Mouse (Mus musculus) C3H10T1/2 (cell line): ENCODE data around the gene Slc7a8. TPM values are rescaled to one million over a fixed set of nuclear protein-coding genes. Genes with fewer than 3 reads are reported as not detected.

Source experiments
- polyA plus RNA-seq, 2 experiments: library from polyadenylated mRNA; unstranded; fragments of >200 nt; fragmentation: generic; extraction: Trizol; gene quantifications; one replicate each; pipeline ENCODE4 v1.2.1; 2012; ENCODE audit warnings: missing spikeins in 2 of 2

Gene Slc7a8
- under 1 TPM in 1 of 2 experiments, not detected in 1; 0.01 TPM for polyA plus RNA-seq

GRCm38 (mm10) chr14:54781610-54782365, at the start of gene Slc7a8:
TSS of gene Slc7a8 (minus strand) at chr14:54781946.

GRCm38 (mm10) chr14:54813991-54814390, 32.2 kb upstream of the Slc7a8 start, which contains the start of gene Rnf212b:
TSS of gene Rnf212b (plus strand) at chr14:54814141.

GRCm38 (mm10) chr14:54712074-54712473, 69.7 kb downstream of the Slc7a8 start, which contains the start of gene Cebpe:
TSS of gene Cebpe (minus strand) at chr14:54712174.

GRCm38 (mm10) chr14:54698733-54699132, 83.0 kb downstream of the Slc7a8 start, which contains the start of gene Gm29776:
TSS of gene Gm29776 (minus strand) at chr14:54698833.

GRCm38 (mm10) chr14:54686522-54687143, 95.1 kb downstream of the Slc7a8 start, which contains the start of gene Acin1:
TSS of gene Acin1 (minus strand) at chr14:54686931.

GRCm38 (mm10) chr14:54686063-54686521, 95.7 kb downstream of the Slc7a8 start, which contains the start of gene 1700123O20Rik:
TSS of gene 1700123O20Rik (plus strand) at chr14:54686216.

Other genes starting within 250 kb of the Slc7a8 start
- 10 to 100 TPM; 27.7 to 29.6 TPM for gene Haus4, start 227.3 kb downstream of the Slc7a8 start, polyA plus RNA-seq
- gene Ajuba, start 204.4 kb downstream of the Slc7a8 start, polyA plus RNA-seq: 10 to 100 TPM; 13.2 to 19.5 TPM
- 1 to 10 TPM; 1.4 to 8.7 TPM for gene 4931414P19Rik, start 176.0 kb downstream of the Slc7a8 start, polyA plus RNA-seq
- 100 to 1,000 TPM; 235 to 495 TPM for gene Psmb5, start 163.9 kb downstream of the Slc7a8 start, polyA plus RNA-seq
- under 1 TPM; 0.02 TPM for gene Psmb11, start 160.5 kb downstream of the Slc7a8 start, polyA plus RNA-seq
- not detected for gene Gm17606, start 141.0 kb downstream of the Slc7a8 start, polyA plus RNA-seq
- gene Cdh24, start 140.6 kb downstream of the Slc7a8 start, polyA plus RNA-seq: 1 to 10 TPM in 1 of 2 experiments, under 1 TPM in 1; 0.97 to 2.1 TPM
- gene 1700123O20Rik, start 95.7 kb downstream of the Slc7a8 start, polyA plus RNA-seq: 10 to 100 TPM in 1 of 2 experiments, 1 to 10 TPM in 1; 7.4 to 30.1 TPM
- 10 to 100 TPM; 31.4 to 94.4 TPM for gene Acin1, start 95.0 kb downstream of the Slc7a8 start, polyA plus RNA-seq
- under 1 TPM in 1 of 2 experiments, not detected in 1; 0.06 TPM for gene Gm29776, start 83.1 kb downstream of the Slc7a8 start, polyA plus RNA-seq
- not detected for gene Cebpe, start 69.8 kb downstream of the Slc7a8 start, polyA plus RNA-seq
- gene Rnf212b, start 32.2 kb upstream of the Slc7a8 start, polyA plus RNA-seq: not detected
- gene Homez, start 89.0 kb upstream of the Slc7a8 start, polyA plus RNA-seq: 1 to 10 TPM in 1 of 2 experiments, under 1 TPM in 1; 0.33 to 2.6 TPM
- under 1 TPM; 0.53 to 0.73 TPM for gene Ppp1r3e, start 95.6 kb upstream of the Slc7a8 start, polyA plus RNA-seq
- gene Bcl2l2, start 101.4 kb upstream of the Slc7a8 start, polyA plus RNA-seq: 10 to 100 TPM in 1 of 2 experiments, 1 to 10 TPM in 1; 2.4 to 13.8 TPM
- 1 to 10 TPM in 1 of 2 experiments, under 1 TPM in 1; 0.08 to 1.2 TPM for gene Gm20521, start 101.5 kb upstream of the Slc7a8 start, polyA plus RNA-seq
- 100 to 1,000 TPM in 1 of 2 experiments, 10 to 100 TPM in 1; 99.1 to 108 TPM for gene Pabpn1, start 110.6 kb upstream of the Slc7a8 start, polyA plus RNA-seq
- under 1 TPM; 0.01 to 0.37 TPM for gene Slc22a17, start 131.2 kb upstream of the Slc7a8 start, polyA plus RNA-seq
- gene Efs, start 144.2 kb upstream of the Slc7a8 start, polyA plus RNA-seq: under 1 TPM in 1 of 2 experiments, not detected in 1; 0.05 TPM
- not detected for gene Il25, start 150.7 kb upstream of the Slc7a8 start, polyA plus RNA-seq
- gene Cmtm5, start 154.3 kb upstream of the Slc7a8 start, polyA plus RNA-seq: not detected
- not detected for gene Myh6, start 185.0 kb upstream of the Slc7a8 start, polyA plus RNA-seq
- gene Gm17428, start 195.0 kb upstream of the Slc7a8 start, polyA plus RNA-seq: not detected
- under 1 TPM; 0.05 to 0.07 TPM for gene Myh7, start 212.7 kb upstream of the Slc7a8 start, polyA plus RNA-seq
- 10 to 100 TPM; 11.8 to 40.7 TPM for gene Ngdn, start 233.5 kb upstream of the Slc7a8 start, polyA plus RNA-seq